Mouse (Mus musculus): ENCODE measurements around the gene Hsd17b7.

DNA sequence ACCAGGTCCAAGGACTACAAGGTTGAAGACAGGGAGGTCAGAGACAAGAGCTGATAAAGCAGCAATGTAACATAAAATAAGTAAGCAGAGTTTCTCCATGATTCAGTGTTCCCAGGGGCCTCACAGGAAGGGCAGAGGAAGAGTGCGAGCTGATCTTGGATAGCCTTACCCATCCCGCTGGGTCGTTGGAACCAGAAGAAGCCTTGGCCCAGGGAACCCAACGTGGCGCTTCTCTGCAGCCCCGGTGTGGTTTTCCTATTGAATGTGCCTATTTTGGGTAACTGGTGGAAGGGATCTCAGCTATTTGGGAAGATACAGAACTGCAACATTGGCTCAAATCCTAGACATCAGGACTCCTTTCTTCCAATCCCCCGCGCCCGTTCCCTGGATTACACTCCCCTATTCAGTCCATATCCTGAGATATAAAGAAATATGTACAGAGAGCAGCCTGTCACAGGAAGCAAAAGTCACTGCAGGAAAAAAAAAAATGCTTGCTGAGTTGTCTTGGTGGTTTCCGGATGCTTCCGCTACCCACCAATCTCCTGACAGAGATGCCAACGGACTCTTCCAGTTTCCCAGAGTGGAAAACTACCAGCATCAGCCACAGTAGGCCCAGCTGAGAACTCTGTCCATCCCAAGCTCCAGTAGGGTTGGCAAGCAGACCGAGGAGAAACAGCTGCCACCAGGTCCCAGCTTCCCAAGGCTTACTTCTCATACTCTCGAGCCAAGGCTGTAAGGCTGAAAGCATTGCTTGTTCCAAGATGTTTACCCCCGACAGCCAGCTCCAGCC is 41.9 kb upstream of the Hsd17b7 start:
- TF ChIP-seq CTCF (IDR thresholded peaks at IDR 0.05; ENCODE audit: extremely low read depth, insufficient read depth, insufficient read length, insufficient replicate concordance) (no peak), POLR2A (IDR thresholded peaks at IDR 0.05; ENCODE audit: low read depth, low read length) (no peak)

Measured in spleen, adult 2 months (tissue).